Mouse (Mus musculus): ENCODE results near the gene Plpp2. TPM values are rescaled to one million over a fixed set of nuclear protein-coding genes. Genes with fewer than 3 reads are reported as not detected.

The Plpp2 gene
- 7.4 and 11.1 TPM in 2 replicates for total RNA-seq (2017)

DNA sequence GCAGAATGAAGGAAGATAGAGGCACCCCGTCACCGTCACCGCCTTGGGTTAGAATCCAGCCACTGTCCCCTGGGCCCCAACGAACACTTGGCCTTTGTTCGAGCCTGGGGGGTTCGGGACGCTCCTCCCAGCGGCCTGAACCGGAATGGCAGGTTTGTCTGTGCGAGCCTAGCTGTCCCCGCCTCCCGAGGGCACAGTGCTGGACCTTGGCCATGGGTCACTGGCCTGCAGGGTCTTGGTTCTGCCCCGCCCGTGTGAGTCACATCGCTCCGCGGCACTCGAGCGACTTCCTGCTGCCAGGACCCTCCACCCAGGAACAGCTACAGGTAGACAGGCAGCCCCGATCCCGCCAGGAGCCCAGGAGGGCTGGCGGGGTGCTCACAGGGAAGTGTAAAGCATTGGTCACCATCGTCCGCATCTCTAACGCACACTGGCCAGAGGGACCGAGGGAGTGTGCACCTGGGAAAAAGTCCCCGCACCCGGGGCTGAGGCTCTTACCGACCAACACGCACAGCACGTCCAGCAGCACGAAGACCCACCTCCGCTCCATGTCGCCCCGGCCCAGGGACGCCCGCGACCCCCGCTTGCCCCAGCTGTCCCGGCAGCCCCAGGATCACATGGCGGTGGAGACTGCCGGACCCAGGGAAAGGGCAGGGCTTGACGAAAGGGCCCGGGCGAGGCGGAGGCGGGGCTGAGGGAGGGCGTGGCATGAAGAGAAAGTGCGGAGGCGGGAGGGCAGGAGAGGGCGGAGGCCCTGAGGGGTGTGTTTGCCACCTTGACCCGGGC is at the start of gene Plpp2:
TSS of gene Plpp2 (minus strand) at position 671 of the 786 bp plus-strand sequence.
- ATAC-seq (replicated peaks in 1 of 2; ENCODE audit: insufficient read depth in 1 of 2, low FRiP score in 2 of 2, low TSS enrichment in 1 of 2, low read depth in 1 of 2, poor library complexity in 2 of 2, severe bottlenecking in 2 of 2) = peak; percentile 66 to 77

DNA sequence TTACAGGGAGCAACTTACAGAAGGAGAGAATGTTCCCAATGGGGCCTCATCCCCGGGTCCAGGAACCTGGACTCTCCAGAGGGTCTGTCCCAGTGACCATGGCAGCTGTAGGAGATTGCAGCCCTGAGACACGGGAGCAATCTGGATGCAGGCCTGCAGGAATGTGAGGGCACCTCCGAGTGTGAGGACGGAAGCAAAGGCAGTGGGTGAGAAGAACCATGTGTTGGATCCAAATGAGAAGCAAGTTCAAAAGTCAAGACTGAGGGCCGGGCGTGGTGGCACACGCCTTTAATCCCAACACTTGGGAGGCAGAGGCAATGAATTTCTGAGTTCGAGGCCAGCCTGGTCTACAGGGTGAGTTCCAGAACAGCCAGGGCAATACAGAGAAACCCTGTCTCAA is 47.9 kb upstream of the Plpp2 start:
- ATAC-seq (replicated peaks in 1 of 2; ENCODE audit: insufficient read depth in 1 of 2, low FRiP score in 2 of 2, low TSS enrichment in 1 of 2, low read depth in 1 of 2, poor library complexity in 2 of 2, severe bottlenecking in 2 of 2) = no peak

DNA sequence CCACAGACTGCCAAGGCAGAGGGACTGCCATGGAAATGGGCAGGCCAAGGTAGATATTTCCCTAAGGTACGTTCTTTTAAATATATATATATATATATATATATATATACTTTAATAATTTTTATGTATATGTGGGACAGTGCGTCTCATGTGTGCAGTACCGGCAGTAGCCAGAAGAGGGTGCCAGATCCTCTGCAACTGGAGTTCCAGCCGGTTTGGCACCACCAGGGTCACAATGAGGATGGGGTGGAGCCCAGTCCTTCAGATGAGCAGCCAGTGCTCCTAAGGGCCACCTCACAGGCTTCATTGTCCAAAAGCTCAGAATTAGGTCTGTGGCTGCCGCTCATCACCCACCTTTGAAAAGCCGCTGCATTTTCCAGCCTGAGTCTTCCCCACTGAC is 47.2 kb upstream of the Plpp2 start:
- ATAC-seq (replicated peaks in 1 of 2; ENCODE audit: insufficient read depth in 1 of 2, low FRiP score in 2 of 2, low TSS enrichment in 1 of 2, low read depth in 1 of 2, poor library complexity in 2 of 2, severe bottlenecking in 2 of 2) = no peak

DNA sequence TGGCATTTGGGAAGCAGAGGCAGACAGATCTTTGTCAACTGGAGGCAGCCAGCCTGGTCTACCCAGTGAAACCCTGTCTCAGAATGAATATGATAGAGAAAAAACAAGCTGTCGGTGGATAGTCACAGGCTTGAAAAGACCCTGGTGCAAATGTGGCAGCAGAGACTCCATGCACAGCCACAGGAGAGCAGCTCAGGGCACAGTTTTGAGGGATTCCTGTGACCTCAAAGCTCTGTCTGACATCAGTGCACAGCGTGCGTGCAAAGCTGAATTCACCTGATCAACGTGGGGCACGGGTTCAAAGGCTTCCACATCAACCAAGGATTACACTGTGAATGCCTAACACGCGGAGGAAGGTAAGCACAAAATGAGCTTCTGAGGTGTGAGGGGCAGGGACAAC is 46.8 kb upstream of the Plpp2 start:
- ATAC-seq (replicated peaks in 1 of 2; ENCODE audit: insufficient read depth in 1 of 2, low FRiP score in 2 of 2, low TSS enrichment in 1 of 2, low read depth in 1 of 2, poor library complexity in 2 of 2, severe bottlenecking in 2 of 2) = no peak

DNA sequence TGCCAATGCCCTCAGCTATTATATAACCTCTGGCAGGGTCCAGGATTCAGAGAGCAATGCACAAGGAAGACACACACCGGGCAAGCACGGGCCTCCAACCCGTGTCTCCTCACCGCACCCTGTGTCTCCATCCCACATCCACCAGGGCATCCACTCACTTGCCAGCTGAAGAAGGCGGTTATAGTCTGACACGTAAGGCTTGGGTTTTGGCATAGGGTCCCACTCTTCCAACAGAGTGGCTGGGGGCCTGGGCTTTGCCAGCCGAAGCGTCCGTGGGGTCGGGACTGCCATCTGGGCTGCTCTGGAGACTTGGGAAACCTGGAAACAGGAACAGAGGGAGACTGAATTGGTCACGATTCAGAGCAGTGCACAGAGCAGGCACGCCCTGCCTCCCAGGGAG is 46.2 kb upstream of the Plpp2 start:
- ATAC-seq (replicated peaks in 1 of 2; ENCODE audit: insufficient read depth in 1 of 2, low FRiP score in 2 of 2, low TSS enrichment in 1 of 2, low read depth in 1 of 2, poor library complexity in 2 of 2, severe bottlenecking in 2 of 2) = no peak

DNA sequence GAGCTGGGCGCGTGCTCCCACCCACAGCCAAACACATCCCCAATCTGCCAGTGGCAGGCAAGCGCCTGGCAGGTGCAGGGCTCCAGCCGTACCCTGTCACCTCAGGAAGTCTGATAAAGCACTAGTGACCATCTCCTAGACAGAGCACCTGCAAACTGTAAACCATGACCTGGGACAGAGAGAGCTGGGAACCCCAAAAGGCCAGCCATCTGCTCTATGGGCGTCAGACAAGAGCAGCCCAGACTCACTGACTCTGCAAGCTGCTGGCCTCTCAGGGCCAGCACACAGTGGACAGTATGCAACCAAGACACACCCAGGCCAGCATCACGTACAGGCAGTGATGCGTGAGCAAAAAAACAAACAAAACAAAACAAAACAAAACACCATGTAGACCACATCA is 45.3 kb upstream of the Plpp2 start:
- ATAC-seq (replicated peaks in 1 of 2; ENCODE audit: insufficient read depth in 1 of 2, low FRiP score in 2 of 2, low TSS enrichment in 1 of 2, low read depth in 1 of 2, poor library complexity in 2 of 2, severe bottlenecking in 2 of 2) = no peak

DNA sequence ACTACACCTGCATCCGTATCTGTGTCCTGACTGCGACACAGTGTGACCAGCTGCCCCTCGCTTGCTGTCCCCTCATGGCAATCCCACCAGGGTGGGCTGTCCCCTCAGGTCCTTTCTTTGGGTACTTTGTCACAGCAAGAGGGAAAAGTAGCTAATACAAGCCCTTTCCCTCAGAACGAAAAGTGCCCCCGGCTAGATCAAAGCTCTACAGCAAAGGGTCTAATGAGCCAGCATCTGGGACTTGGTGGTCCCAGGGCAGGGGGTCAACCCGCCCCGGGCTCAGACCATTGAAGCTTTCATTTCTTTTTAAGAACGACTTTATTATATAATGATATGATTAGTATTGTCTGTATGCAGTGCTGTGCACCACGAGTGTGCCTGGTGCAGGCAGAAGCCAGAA is 44.7 kb upstream of the Plpp2 start:
- no peak for ATAC-seq (replicated peaks in 1 of 2; ENCODE audit: insufficient read depth in 1 of 2, low FRiP score in 2 of 2, low TSS enrichment in 1 of 2, low read depth in 1 of 2, poor library complexity in 2 of 2, severe bottlenecking in 2 of 2)

DNA sequence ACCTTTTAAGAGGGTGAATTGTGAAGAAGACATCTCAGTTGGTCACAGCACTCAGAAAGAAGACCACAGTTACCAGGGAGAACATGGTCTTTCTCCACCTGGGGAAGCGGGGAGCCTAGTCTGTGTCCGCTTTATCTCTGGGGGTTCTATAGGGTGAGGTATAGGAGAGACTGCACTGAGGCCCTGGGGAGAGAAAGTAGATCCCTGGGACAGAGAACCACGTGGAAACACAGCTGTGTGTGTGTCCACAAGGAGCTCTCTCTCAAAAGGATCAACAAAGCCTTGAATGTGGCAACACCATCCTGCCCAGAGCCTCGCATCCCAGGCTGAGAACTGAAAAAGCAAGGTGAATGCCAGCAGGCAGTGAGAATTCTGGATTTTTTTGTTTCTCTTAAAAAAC is 43.8 kb upstream of the Plpp2 start:
- no peak for ATAC-seq (replicated peaks in 1 of 2; ENCODE audit: insufficient read depth in 1 of 2, low FRiP score in 2 of 2, low TSS enrichment in 1 of 2, low read depth in 1 of 2, poor library complexity in 2 of 2, severe bottlenecking in 2 of 2)

DNA sequence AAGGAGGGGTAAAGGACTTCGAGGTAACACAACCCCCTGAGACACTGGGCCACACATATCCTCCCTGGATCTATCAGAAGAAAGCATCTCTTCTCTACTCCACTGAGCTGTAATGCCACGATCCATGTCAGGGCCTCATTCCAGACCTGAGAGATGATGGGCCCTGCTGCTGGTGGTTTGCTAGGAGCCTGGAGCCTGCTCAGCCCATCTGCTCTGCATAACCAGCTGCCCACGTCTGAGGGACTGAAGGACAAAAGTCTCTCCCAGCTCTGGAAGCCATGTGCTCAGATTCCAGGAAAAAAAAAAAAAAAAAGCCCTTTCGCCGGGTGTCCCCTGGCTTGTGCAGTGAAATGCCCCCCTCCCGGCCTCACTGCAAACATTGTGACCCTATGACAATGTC is 42.2 kb upstream of the Plpp2 start:
- no peak for ATAC-seq (replicated peaks in 1 of 2; ENCODE audit: insufficient read depth in 1 of 2, low FRiP score in 2 of 2, low TSS enrichment in 1 of 2, low read depth in 1 of 2, poor library complexity in 2 of 2, severe bottlenecking in 2 of 2)

DNA sequence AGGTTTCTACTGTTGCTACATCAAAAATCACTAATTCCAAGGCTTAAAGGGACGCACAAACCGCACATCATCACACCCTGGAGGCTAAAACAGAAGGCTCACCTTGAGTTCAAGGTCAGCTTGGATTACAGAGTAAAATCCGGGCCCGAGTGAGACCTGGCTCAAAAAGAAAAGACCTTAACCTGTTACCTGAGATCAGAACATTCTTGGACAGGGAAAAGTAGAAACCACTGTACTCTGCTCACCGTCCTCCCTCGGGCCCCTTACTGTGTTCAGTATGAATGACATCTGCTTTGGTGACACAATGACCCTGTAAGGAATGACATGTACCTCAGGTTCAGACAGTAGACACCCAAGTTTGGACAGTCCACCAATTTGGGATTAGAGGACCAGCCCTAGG is 41.2 kb upstream of the Plpp2 start:
- no peak for ATAC-seq (replicated peaks in 1 of 2; ENCODE audit: insufficient read depth in 1 of 2, low FRiP score in 2 of 2, low TSS enrichment in 1 of 2, low read depth in 1 of 2, poor library complexity in 2 of 2, severe bottlenecking in 2 of 2)

DNA sequence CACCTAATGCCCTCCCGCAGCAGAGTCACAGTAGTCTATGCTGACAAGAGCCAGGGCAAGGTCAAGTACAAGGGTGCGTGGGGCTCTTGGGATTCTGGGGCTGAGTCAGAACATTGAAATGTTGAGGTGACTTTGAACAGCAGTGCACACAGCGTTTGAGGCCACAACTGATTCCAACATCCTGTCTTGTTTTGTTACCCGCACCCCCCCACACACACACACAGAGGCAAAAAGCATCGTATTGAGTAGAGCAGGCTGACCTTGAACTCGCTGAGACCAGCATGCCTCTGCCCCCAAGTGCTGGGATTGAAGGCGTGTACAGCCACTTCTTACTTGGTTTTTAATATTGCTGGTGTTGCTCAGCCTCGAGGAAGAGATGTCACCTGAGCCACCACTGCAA is 40.8 kb upstream of the Plpp2 start:
- ATAC-seq (replicated peaks in 1 of 2; ENCODE audit: insufficient read depth in 1 of 2, low FRiP score in 2 of 2, low TSS enrichment in 1 of 2, low read depth in 1 of 2, poor library complexity in 2 of 2, severe bottlenecking in 2 of 2) = no peak

DNA sequence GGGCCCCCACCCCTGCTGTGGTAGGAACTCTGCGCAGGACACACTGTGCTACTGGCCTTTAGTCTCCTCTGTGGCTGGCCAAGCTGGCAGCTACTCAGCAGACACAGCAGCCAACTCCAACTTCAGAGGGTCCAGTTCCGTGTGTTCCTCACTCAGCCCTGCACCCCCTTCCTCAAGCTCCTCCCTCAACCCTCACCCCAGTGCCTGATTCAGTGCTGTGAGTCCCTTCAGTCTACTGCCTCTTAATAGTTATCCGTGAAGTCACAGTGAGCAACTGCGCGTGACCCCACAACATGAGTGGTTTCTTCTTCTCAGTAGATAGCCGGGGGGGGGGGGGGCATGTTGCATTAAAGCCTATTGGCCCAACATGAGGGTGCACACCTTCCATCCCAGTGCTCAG is 40.0 kb upstream of the Plpp2 start:
- ATAC-seq (replicated peaks in 1 of 2; ENCODE audit: insufficient read depth in 1 of 2, low FRiP score in 2 of 2, low TSS enrichment in 1 of 2, low read depth in 1 of 2, poor library complexity in 2 of 2, severe bottlenecking in 2 of 2) = no peak

DNA sequence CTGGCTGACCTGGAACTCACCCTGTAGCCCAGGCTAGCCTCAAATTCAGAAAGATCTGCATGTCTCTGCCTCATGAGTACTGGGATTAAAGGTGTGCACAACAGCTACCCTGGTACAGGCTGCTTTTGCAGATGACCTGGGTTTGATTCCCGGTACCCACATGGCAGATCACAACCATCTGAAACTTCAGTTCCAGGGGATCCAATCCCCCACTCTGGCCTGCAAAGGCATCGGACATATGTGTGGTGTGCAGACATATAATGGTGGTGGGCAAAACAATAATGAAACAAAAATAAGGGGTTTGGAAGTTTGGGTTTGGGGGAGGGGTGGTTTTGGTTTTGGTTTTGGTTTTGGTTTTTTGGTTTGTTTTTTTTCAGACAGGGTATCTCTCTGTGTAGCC is 37.7 kb upstream of the Plpp2 start:
- ATAC-seq (replicated peaks in 1 of 2; ENCODE audit: insufficient read depth in 1 of 2, low FRiP score in 2 of 2, low TSS enrichment in 1 of 2, low read depth in 1 of 2, poor library complexity in 2 of 2, severe bottlenecking in 2 of 2) = no peak

DNA sequence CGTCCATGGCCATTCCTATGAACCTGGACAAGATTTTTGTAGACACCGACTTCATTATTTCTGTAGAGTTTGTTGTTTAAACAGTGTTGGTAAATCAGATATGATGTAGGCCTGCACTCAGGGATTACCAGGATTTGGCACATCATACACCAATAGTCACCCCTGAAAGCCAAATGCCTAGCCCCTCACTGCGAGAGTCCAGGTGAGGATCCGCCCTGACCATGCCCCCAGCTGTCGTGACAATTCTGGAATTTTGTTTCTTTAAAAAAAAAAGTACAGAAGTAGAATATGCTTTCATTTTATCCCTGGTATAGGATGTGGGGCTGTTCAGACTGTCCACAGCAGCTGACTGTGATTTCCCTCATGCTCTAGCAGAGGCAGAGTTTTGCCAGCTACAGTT is 36.3 kb upstream of the Plpp2 start:
- no peak for ATAC-seq (replicated peaks in 1 of 2; ENCODE audit: insufficient read depth in 1 of 2, low FRiP score in 2 of 2, low TSS enrichment in 1 of 2, low read depth in 1 of 2, poor library complexity in 2 of 2, severe bottlenecking in 2 of 2)

DNA sequence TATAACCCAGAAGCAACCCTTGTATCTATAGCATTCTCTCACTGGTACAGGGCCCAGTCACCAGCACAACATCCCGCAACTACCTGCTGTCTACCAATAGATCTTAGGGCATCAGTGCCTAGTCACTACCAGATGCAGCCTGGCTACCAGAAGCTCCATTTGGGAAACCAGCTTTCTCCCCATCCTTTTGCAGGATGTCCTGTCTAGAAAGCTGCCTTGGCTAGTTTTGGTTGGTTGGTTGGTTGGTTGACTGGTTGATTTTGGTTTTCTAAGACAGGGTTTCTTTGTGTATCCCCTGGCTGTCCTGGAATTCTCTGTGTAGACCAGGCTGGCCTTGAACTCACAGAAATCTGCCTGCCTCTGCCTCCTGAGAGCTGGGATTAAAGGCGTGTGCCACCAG is 26.1 kb upstream of the Plpp2 start:
- ATAC-seq (replicated peaks in 1 of 2; ENCODE audit: insufficient read depth in 1 of 2, low FRiP score in 2 of 2, low TSS enrichment in 1 of 2, low read depth in 1 of 2, poor library complexity in 2 of 2, severe bottlenecking in 2 of 2) = no peak

DNA sequence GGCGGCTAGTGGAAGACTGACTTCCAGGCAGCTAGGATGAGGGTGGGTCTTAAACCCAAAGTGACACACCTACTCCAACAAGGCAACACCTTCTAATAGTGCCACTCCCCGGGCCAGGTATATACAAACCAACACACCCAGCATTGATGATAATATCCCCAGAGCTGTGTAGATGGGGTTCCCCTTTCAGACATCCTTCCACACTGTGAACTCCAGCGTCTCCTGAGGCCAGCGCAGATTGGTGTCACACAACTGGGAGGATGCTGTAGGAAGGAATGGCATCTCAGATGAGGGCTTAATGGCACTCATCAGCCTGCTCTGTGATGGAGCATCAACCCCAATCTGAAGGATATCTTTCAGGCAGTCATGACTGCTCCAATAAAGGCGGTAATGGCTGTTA is 23.9 kb upstream of the Plpp2 start:
- no peak for ATAC-seq (replicated peaks in 1 of 2; ENCODE audit: insufficient read depth in 1 of 2, low FRiP score in 2 of 2, low TSS enrichment in 1 of 2, low read depth in 1 of 2, poor library complexity in 2 of 2, severe bottlenecking in 2 of 2)

DNA sequence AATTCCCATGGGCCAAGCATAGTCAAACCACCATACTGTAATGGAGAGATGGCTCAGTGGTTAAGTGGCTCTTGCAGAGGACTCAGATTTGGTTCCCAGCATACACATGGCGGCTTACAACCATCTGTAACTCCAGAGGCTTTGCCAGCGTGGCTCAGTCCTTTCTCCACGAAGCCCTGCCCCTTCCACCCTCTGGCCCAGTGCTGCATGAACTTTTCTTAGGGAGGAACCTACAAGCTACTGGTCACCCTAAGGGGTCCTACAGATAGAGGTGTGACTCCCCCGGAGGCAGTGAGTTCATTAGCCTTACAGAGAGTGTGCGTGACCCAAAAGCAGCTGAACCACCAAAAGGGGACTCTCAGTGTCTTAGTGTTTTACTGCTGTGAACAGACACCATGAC is 23.4 kb upstream of the Plpp2 start:
- no peak for ATAC-seq (replicated peaks in 1 of 2; ENCODE audit: insufficient read depth in 1 of 2, low FRiP score in 2 of 2, low TSS enrichment in 1 of 2, low read depth in 1 of 2, poor library complexity in 2 of 2, severe bottlenecking in 2 of 2)

DNA sequence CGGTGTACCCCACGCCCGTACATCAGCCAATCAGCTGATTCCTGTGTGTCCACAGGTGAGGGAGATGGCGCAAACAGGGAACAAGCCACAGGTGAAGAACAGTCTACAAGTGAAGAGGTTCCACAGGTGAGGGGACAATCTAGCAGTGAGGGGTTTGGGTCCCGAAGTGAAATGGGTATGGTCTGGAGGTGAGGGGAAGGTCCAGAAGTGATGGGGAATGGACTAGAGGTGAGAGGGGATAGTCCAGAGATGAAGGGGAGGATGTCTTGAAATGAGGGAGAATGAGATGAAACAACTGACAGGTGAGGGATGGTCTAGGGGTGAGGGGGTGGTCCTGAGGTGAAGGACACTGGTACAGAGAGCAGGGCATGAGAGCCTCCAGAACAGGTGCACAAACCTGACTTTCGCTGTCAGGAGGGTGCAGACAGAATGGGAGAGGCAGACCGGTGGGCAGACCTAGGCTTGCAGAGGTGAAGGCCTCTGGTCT is 21.7 kb upstream of the Plpp2 start:
- no peak; a peak in 1 of 4 replicates for ATAC-seq (replicated peaks in 1 of 2; ENCODE audit: insufficient read depth in 1 of 2, low FRiP score in 2 of 2, low TSS enrichment in 1 of 2, low read depth in 1 of 2, poor library complexity in 2 of 2, severe bottlenecking in 2 of 2)
